Mouse (Mus musculus) Patski (cell line): ENCODE results near the gene Mef2d. TPM values are rescaled to one million over a fixed set of nuclear protein-coding genes. Genes with fewer than 3 reads are reported as not detected.

Experiments
- ATAC-seq: fragments of 100-300 bp; one replicate; pipeline ENCODE4 v1.8.0; 2021
- CTCF ChIA-PET: fragments of 350-600 bp; sonication (Branson Sonifier 250); formaldehyde crosslinking; loops from one replicate; lab custom pipeline; 2022; ENCODE audit warnings: inconsistent platforms; lab: Charles Lee
- POLR2A ChIA-PET: fragments of 350-600 bp; sonication (Branson Sonifier 250); formaldehyde crosslinking; loops from one replicate; lab custom pipeline; 2022; ENCODE audit warnings: antibody characterized with exemption, inconsistent platforms; lab: Charles Lee
- DNase-seq: peaks from one replicate; pipeline ENCODE4 v3.0.0-alpha.2; 2011; ENCODE audit warnings: low read depth, low spot score
- H3K27me3 ChIP-seq: fragments of 371-371 bp; one replicate; pipeline ENCODE4 v1.5.1; 2021
- CTCF ChIP-seq: fragments of 100-300 bp; IDR thresholded peaks from one replicate; pipeline ENCODE4 v1.5.1; 2021
- in situ Hi-C: fragments of 300-500 bp; cut with MboI; formaldehyde crosslinking; loops from 3 replicates; pipeline ENCODE4 v1.11.1; 2018; ENCODE audit warnings: low pct_unique_long_range_greater_than_20kb, mixed read lengths
- polyA plus RNA-seq: library from polyadenylated mRNA; unstranded; gene quantifications from one replicate; pipeline ENCODE4 v1.2.3, GENCODE M21; 2021

Gene Mef2d
- polyA plus RNA-seq, 1 experiment from 2014 or later, result 62.7 TPM

DNA sequence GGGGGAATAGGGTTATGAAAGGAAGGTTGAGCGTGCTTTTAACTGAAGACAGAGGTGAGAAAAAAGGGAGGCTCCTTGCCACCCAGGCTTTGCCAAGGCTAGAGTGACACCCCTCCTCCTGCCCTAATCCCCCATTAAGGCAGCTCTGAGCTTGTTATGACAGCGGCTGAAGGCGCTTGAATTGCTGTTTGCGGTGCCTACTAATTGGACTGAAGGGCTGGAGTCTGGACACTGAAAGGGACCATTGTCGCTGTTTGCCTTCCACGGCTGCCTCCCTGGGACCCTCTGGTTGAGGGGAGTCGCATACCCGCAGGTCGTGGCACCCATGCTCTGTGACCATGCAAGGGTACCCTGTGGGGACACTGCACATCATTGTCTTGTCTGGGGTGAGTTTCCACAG is 77.8 kb downstream of the Mef2d start:
- TF ChIP-seq CTCF, result no peak
- in situ Hi-C loops, result no loop called here
- ChIA-PET POLR2A (no interaction called here), CTCF (interaction anchor here (1.2 to 1.3 kb wide), 2 partner anchors 18 to 19 kb away, joined by 3 to 4 read pairs; no protein-coding TSS in a partner anchor)
- ATAC-seq (no peak), DNase-seq (no peak)
- H3K27me3 ChIP-seq, result peaks cover 71% of the 10 kb centered on the region

GRCm38 (mm10) chr3:88220842-88221241 is 78.7 kb downstream of the Mef2d start:
- ChIA-PET POLR2A (no interaction called here), CTCF (interaction anchor here (0.9 to 2.1 kb wide), 7 partner anchors 11 to 29 kb away, joined by 3 to 6 read pairs (median 5); no protein-coding TSS in a partner anchor)
- H3K27me3 ChIP-seq, result peaks cover 71% of the 10 kb centered on the region
- ATAC-seq (peak; percentile 81), DNase-seq (peak; percentile 91)
- in situ Hi-C loops, result no loop called here
- TF ChIP-seq CTCF, result no peak

Other genes starting within 250 kb of the Mef2d start
- gene Hdgf, start 236.1 kb upstream of the Mef2d start, polyA plus RNA-seq, result 503 TPM
- gene Mrpl24, start 222.9 kb upstream of the Mef2d start, polyA plus RNA-seq, result 166 TPM
- gene Isg20l2, start 212.1 kb upstream of the Mef2d start, polyA plus RNA-seq, result 38.5 TPM
- gene Rrnad1, start 211.7 kb upstream of the Mef2d start, polyA plus RNA-seq, result 24.6 TPM
- 0.59 TPM for gene Crabp2, start 193.7 kb upstream of the Mef2d start, polyA plus RNA-seq
- 45.0 TPM for gene Nes, start 171.3 kb upstream of the Mef2d start, polyA plus RNA-seq
- gene Bcan, start 142.1 kb upstream of the Mef2d start, polyA plus RNA-seq, result 0.28 TPM
- 0.32 TPM for gene Hapln2, start 114.8 kb upstream of the Mef2d start, polyA plus RNA-seq
- gene Gpatch4, start 99.3 kb upstream of the Mef2d start, polyA plus RNA-seq, result 32.8 TPM
- gene Naxe, start 83.9 kb upstream of the Mef2d start, polyA plus RNA-seq, result 198 TPM
- not detected for gene Ttc24, start 64.1 kb upstream of the Mef2d start, polyA plus RNA-seq
- 55.8 TPM for gene Iqgap3, start 60.4 kb upstream of the Mef2d start, polyA plus RNA-seq
- not detected for gene Rhbg, start 112.3 kb downstream of the Mef2d start, polyA plus RNA-seq
- gene Gm38392, start 144.8 kb downstream of the Mef2d start, polyA plus RNA-seq, result 0.19 TPM
- 6.3 TPM for gene Tsacc, start 154.6 kb downstream of the Mef2d start, polyA plus RNA-seq
- gene Cct3, start 154.7 kb downstream of the Mef2d start, polyA plus RNA-seq, result 573 TPM
- gene Glmp, start 182.7 kb downstream of the Mef2d start, polyA plus RNA-seq, result 590 TPM
- 3.1 TPM for gene Tmem79, start 193.8 kb downstream of the Mef2d start, polyA plus RNA-seq
- gene Smg5, start 193.9 kb downstream of the Mef2d start, polyA plus RNA-seq, result 90.1 TPM
- gene Paqr6, start 222.2 kb downstream of the Mef2d start, polyA plus RNA-seq, result 0.04 TPM
- 0.22 TPM for gene Bglap3, start 230.4 kb downstream of the Mef2d start, polyA plus RNA-seq
- not detected for gene Bglap2, start 236.3 kb downstream of the Mef2d start, polyA plus RNA-seq
- gene Bglap, start 242.1 kb downstream of the Mef2d start, polyA plus RNA-seq, result 0.22 TPM